Mouse (Mus musculus) myocyte (in vitro differentiated cells): ENCODE results near the gene Ptpn22.

Source experiments
- CEBPB ChIP-seq: IDR thresholded peaks from 2 replicates; pipeline ENCODE4 v1.6.1; 2011; ENCODE audit warnings: mild to moderate bottlenecking, moderate library complexity; ENCODE audit not compliant: poor library complexity, insufficient read depth, severe bottlenecking
- E2F4 ChIP-seq: IDR thresholded peaks from one replicate; pipeline ENCODE4 v1.6.1; 2011; ENCODE audit warnings: mild to moderate bottlenecking, control low read depth, moderate library complexity; ENCODE audit not compliant: insufficient read depth
- MAX ChIP-seq: IDR thresholded peaks from one replicate; pipeline ENCODE4 v1.6.1; 2011; ENCODE audit warnings: low read depth, mild to moderate bottlenecking, control low read depth
- MYOD1 ChIP-seq, 3 experiments: IDR thresholded peaks; one replicate each; pipeline ENCODE4 v1.6.1; 2011; ENCODE audit warnings: control low read depth in 2 of 3, low read depth in 2 of 3, mild to moderate bottlenecking in 2 of 3, moderate library complexity in 1 of 3; ENCODE audit not compliant: insufficient read length in 2 of 3, control insufficient read depth in 1 of 3
- MYOG ChIP-seq, 3 experiments: IDR thresholded peaks; one replicate each; pipeline ENCODE4 v1.6.1; 2011; ENCODE audit warnings: control low read depth in 2 of 3, low read depth in 2 of 3, mild to moderate bottlenecking in 2 of 3; ENCODE audit not compliant: insufficient read length in 2 of 3, control insufficient read depth in 1 of 3, insufficient read depth in 1 of 3
- POLR2A ChIP-seq: IDR thresholded peaks from one replicate; pipeline ENCODE4 v1.6.1; 2011; ENCODE audit warnings: low read depth, mild to moderate bottlenecking, control low read depth, moderate library complexity; ENCODE audit not compliant: insufficient read length
- POLR2AphosphoS2 ChIP-seq: IDR thresholded peaks from one replicate; pipeline ENCODE4 v1.6.1; 2011; ENCODE audit warnings: low read depth, control low read depth; ENCODE audit not compliant: insufficient read length
- SRF ChIP-seq: IDR thresholded peaks from one replicate; pipeline ENCODE4 v1.6.1; 2011; ENCODE audit warnings: low read depth; ENCODE audit not compliant: control insufficient read depth, insufficient read length
- TCF12 ChIP-seq: IDR thresholded peaks from one replicate; pipeline ENCODE4 v1.6.1; 2011; ENCODE audit warnings: mild to moderate bottlenecking, control low read depth; ENCODE audit not compliant: poor library complexity, insufficient read depth, severe bottlenecking
- TCF3 ChIP-seq: IDR thresholded peaks from one replicate; pipeline ENCODE4 v1.6.1; 2011; ENCODE audit warnings: low read depth, control low read depth; ENCODE audit not compliant: insufficient read length
- USF1 ChIP-seq: IDR thresholded peaks from one replicate; pipeline ENCODE4 v1.6.1; 2011; ENCODE audit warnings: low read depth, mild to moderate bottlenecking, control low read depth, moderate library complexity

- TF ChIP-seq POLR2A (no peak), USF1 (no peak), POLR2AphosphoS2 (no peak), TCF12 (no peak), CEBPB (no peak), MAX (no peak), E2F4 (no peak), SRF (no peak), MYOD1 (IDR thresholded peaks at IDR 0.05; ENCODE audit: control insufficient read depth in 1 of 3, insufficient read length in 2 of 3, low read depth in 2 of 3) (no peak), MYOG (IDR thresholded peaks at IDR 0.05; ENCODE audit: control insufficient read depth in 1 of 3, insufficient read depth in 1 of 3, insufficient read length in 2 of 3, low read depth in 2 of 3) (no peak), TCF3 (no peak)
Measured at GRCm38 (mm10) chr3:103858881-103859801, at the start of gene Ptpn22.
